Comparison of ENCODE assay signal across 8 mouse cellular contexts in genomic region chr16:18234671-18235388, GRCm38 (mm10). TPM values are rescaled to one million over a fixed set of nuclear protein-coding genes. Genes with fewer than 3 reads are reported as not detected.
A peak's percentile ranks its signal among the peaks of the same experiment; 100 is the strongest.
DNase-seq lines count a peak whose midpoint lies in the region; ATAC-seq and TF ChIP-seq lines count a peak whose summit lies in the region.

Gene Zdhhc8, minus strand, starts transcription at chr16:18235136.

- peak; percentile 65 for DNase-seq in 3T3-L1 (ENCODE audit: low read depth, low spot score)
- peak; percentile 66 for DNase-seq in adrenal gland, adult 8-10 months
- DNase-seq in liver, adult 2 months (ENCODE audit: extremely low read depth, low read depth, low spot score), result no peak
- DNase-seq in splenic B cell, adult 2 months (ENCODE audit: low read depth, low spot score), result peak; percentile 62

- no peaks in the 10 kb centered on the region for H3K9me3 ChIP-seq in embryonic facial prominence, embryonic 12.5 days
- no peaks in the 10 kb centered on the region for H3K9me3 ChIP-seq in heart, embryonic 11.5 days (replicated peaks; ENCODE audit: control insufficient read depth, low read length)
- no peaks in the 10 kb centered on the region for H3K9me3 ChIP-seq in kidney, embryonic 15.5 days (replicated peaks)
- H3K9me3 ChIP-seq in midbrain, embryonic 16.5 days (replicated peaks; ENCODE audit: control insufficient read depth, low read length, poor library complexity, severe bottlenecking), result no peaks in the 10 kb centered on the region

- peak within 1 kb of the TSS; percentile 85 for H3K9ac ChIP-seq in embryonic facial prominence, embryonic 12.5 days
- H3K9ac ChIP-seq in heart, embryonic 11.5 days (ENCODE audit: low read depth, low read length), result peak within 1 kb of the TSS; percentile 85
- peak within 1 kb of the TSS; percentile 70 for H3K9ac ChIP-seq in kidney, embryonic 15.5 days
- peak within 1 kb of the TSS; percentile 89 for H3K9ac ChIP-seq in liver, adult 2 months (ENCODE audit: low read depth, low read length)
- H3K9ac ChIP-seq in midbrain, embryonic 16.5 days (ENCODE audit: low read depth, low read length), result peak within 1 kb of the TSS; percentile 84

- H3K27ac ChIP-seq in embryonic facial prominence, embryonic 12.5 days, result peak within 1 kb of the TSS; percentile 89
- peak within 1 kb of the TSS; percentile 85 for H3K27ac ChIP-seq in heart, embryonic 11.5 days (ENCODE audit: low read depth, low read length)
- peak within 1 kb of the TSS; percentile 93 for H3K27ac ChIP-seq in kidney, embryonic 15.5 days
- H3K27ac ChIP-seq in liver, adult 2 months (replicated peaks; ENCODE audit: insufficient read depth, low read depth, low read length), result peak within 1 kb of the TSS; percentile 39
- peak within 1 kb of the TSS; percentile 93 for H3K27ac ChIP-seq in midbrain, embryonic 16.5 days (ENCODE audit: low read length)

- no peaks in the 10 kb centered on the region for H3K79me2 ChIP-seq in liver, adult 2 months (ENCODE audit: control insufficient read depth, insufficient read depth, low read length)

- H3K4me2 ChIP-seq in embryonic facial prominence, embryonic 12.5 days (replicated peaks), result peak within 1 kb of the TSS; percentile 93
- peak within 1 kb of the TSS; percentile 79 for H3K4me2 ChIP-seq in heart, embryonic 11.5 days
- peak within 1 kb of the TSS; percentile 81 for H3K4me2 ChIP-seq in kidney, embryonic 15.5 days
- peak within 1 kb of the TSS; percentile 89 for H3K4me2 ChIP-seq in midbrain, embryonic 16.5 days (ENCODE audit: low read length)

- H3K36me3 ChIP-seq in embryonic facial prominence, embryonic 12.5 days, result peaks cover 24% of the 10 kb centered on the region
- peaks cover 5% of the 10 kb centered on the region for H3K36me3 ChIP-seq in heart, embryonic 11.5 days (ENCODE audit: control insufficient read depth, insufficient read depth, low read length)
- H3K36me3 ChIP-seq in kidney, embryonic 15.5 days, result peaks cover 21% of the 10 kb centered on the region
- peaks cover 2% of the 10 kb centered on the region; the same call in 1 of the 2 replicates for H3K36me3 ChIP-seq in liver, adult 2 months (ENCODE audit: control insufficient read depth, insufficient read depth, low read length)
- H3K36me3 ChIP-seq in midbrain, embryonic 16.5 days (ENCODE audit: control insufficient read depth, insufficient read depth, low read length), result peaks cover 6% of the 10 kb centered on the region; the same call in 1 of the 2 replicates
- 0 out of 2 replicates have a peak, but pooled peaks cover 2% of the 10 kb centered on the region for H3K36me3 ChIP-seq in splenic B cell, adult 2 months (ENCODE audit: control insufficient read depth, insufficient read depth, low read length, poor library complexity, severe bottlenecking)

- peak; percentile 77 for ATAC-seq in embryonic facial prominence, embryonic 12.5 days (ENCODE audit: insufficient number of reproducible peaks, insufficient read depth, low FRiP score, low TSS enrichment)
- ATAC-seq in heart, embryonic 11.5 days (replicated peaks; ENCODE audit: insufficient number of reproducible peaks, low FRiP score, low TSS enrichment), result peak; percentile 73
- ATAC-seq in kidney, embryonic 15.5 days (replicated peaks; ENCODE audit: low FRiP score), result peak; percentile 70
- peak; percentile 88 for ATAC-seq in midbrain, embryonic 16.5 days

- WGBS in embryonic facial prominence, embryonic 12.5 days, result under 1% methylated on average over 54 of the region's 79 CpGs
- under 1% methylated on average over 73 of the region's 79 CpGs for WGBS in heart, embryonic 11.5 days (ENCODE audit: insufficient replicate concordance)
- under 1% methylated on average over 66 of the region's 79 CpGs for WGBS in kidney, embryonic 15.5 days
- under 1% methylated on average over 73 of the region's 79 CpGs for WGBS in liver, adult 2 months
- WGBS in midbrain, embryonic 16.5 days, result under 1% methylated on average over 60 of the region's 79 CpGs

- no peak for TF ChIP-seq POLR2A in liver, adult 2 months (IDR thresholded peaks at IDR 0.05; ENCODE audit: extremely low read depth, insufficient read depth, low read length)

- H3K4me1 ChIP-seq in embryonic facial prominence, embryonic 12.5 days, result peaks cover 20% of the 10 kb centered on the region
- peaks cover 36% of the 10 kb centered on the region for H3K4me1 ChIP-seq in heart, embryonic 11.5 days (ENCODE audit: control insufficient read depth, insufficient read depth, low read length)
- peaks cover 34% of the 10 kb centered on the region for H3K4me1 ChIP-seq in kidney, embryonic 15.5 days
- H3K4me1 ChIP-seq in liver, adult 2 months (ENCODE audit: control insufficient read depth, insufficient read depth, low read length), result peaks cover 17% of the 10 kb centered on the region
- H3K4me1 ChIP-seq in midbrain, embryonic 16.5 days (ENCODE audit: control insufficient read depth, insufficient read depth, low read length), result peaks cover 26% of the 10 kb centered on the region

- H3K4me3 ChIP-seq in embryonic facial prominence, embryonic 12.5 days, result peak within 1 kb of the TSS; percentile 87
- H3K4me3 ChIP-seq in heart, embryonic 11.5 days (ENCODE audit: low read depth, low read length), result peak within 1 kb of the TSS; percentile 75
- peak within 1 kb of the TSS; percentile 79 for H3K4me3 ChIP-seq in kidney, embryonic 15.5 days (replicated peaks)
- H3K4me3 ChIP-seq in liver, adult 2 months (ENCODE audit: insufficient read depth, low read depth, low read length), result peak within 1 kb of the TSS; percentile 81
- peak within 1 kb of the TSS; percentile 90 for H3K4me3 ChIP-seq in midbrain, embryonic 16.5 days (ENCODE audit: low read depth, low read length)

- H3K27me3 ChIP-seq in embryonic facial prominence, embryonic 12.5 days, result no peaks in the 10 kb centered on the region
- H3K27me3 ChIP-seq in heart, embryonic 11.5 days (ENCODE audit: control insufficient read depth, insufficient read depth, low read length), result no peaks in the 10 kb centered on the region
- H3K27me3 ChIP-seq in kidney, embryonic 15.5 days, result no peaks in the 10 kb centered on the region
- H3K27me3 ChIP-seq in liver, adult 2 months (ENCODE audit: control insufficient read depth, insufficient read depth, low read length), result no peaks in the 10 kb centered on the region
- no peaks in the 10 kb centered on the region for H3K27me3 ChIP-seq in midbrain, embryonic 16.5 days (ENCODE audit: control insufficient read depth, insufficient read depth, low read depth, low read length)
- H3K27me3 ChIP-seq in splenic B cell, adult 2 months (ENCODE audit: control insufficient read depth, insufficient read depth, low read length, poor library complexity, severe bottlenecking), result no peaks in the 10 kb centered on the region

- no peak for TF ChIP-seq CTCF in liver, adult 2 months (IDR thresholded peaks at IDR 0.05; ENCODE audit: low read depth, low read length)

RNA-seq across cellular contexts. Expression of gene Zdhhc8, which starts in this region (rescaled TPM):
- total RNA-seq in adrenal gland, adult 8-10 months (2022), result 10 to 100 TPM; 20.5 to 33.0 (median 27.2) TPM
- polyA plus RNA-seq in embryonic facial prominence, embryonic 12.5 days (2016; fragmentation: Nextera tagmentation; extraction: Ambion mirVana), result 19.9 and 23.0 TPM in 2 replicates
- 16.3 and 17.3 TPM in 2 replicates for polyA plus RNA-seq in heart, embryonic 11.5 days (2014; fragmentation: Nextera tagmentation; extraction: Ambion mirVana)
- 15.6 and 17.5 TPM in 2 replicates for polyA plus RNA-seq in kidney, embryonic 15.5 days (2015; fragmentation: Nextera tagmentation; extraction: Ambion mirVana)
- 1.2 and 1.3 TPM in 2 replicates for total RNA-seq in liver, adult 2 months (2014; rRNA removed)
- polyA plus RNA-seq in liver, adult 2 months (2012; rRNA removed), result 10.9 and 12.3 TPM in 2 replicates
- polyA plus RNA-seq in midbrain, embryonic 16.5 days (2015; fragmentation: Nextera tagmentation; extraction: Ambion mirVana), result 13.8 and 17.9 TPM in 2 replicates

Comparison
In these comparisons a context has a peak if more than half of its experiments do, and no peak if none do; other contexts are left out.
1. H3K27ac ChIP-seq: peak in every context shown above with its lines; median percentile 93 in kidney, embryonic 15.5 days; 93 in midbrain, embryonic 16.5 days; 89 in embryonic facial prominence, embryonic 12.5 days; 85 in heart, embryonic 11.5 days; 39 in liver, adult 2 months.